Mouse (Mus musculus) Muller cell, postnatal 12 days (primary cell): Measurements from ENCODE around the gene Elp5.
"Not testable (repeated sequence)": the region's sequence is repeated elsewhere in the genome, so short reads cannot be mapped to it uniquely, and the experiment has no call there.

Source experiments
- DNase-seq: peaks from one replicate; pipeline ENCODE4 v3.0.0-alpha.2; 2015; ENCODE audit errors: inconsistent ontology term

Gene Elp5

DNA sequence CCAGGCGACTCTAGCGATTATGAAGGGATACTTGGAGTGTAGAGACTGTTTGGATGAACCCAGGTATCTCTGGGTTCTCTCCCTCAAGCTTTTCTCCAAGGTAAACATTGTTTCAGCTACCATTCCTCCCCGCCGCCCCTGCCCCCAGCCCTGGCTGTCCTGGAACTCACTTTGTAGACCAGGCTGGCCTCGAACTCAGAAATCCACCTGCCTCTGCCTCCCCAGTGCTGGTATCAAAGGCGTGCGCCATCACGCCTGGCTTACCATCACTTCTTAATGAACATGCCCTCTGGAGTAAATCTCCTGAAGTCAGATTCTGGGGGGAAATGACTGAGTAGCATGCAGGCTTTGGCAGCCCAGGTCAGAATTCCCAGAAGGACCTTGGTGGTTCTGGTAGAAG, at the start of gene Elp5:
Gene Elp5, minus strand, starts transcription at position 293 of the 400 bp plus-strand sequence.
- no peak for DNase-seq

DNA sequence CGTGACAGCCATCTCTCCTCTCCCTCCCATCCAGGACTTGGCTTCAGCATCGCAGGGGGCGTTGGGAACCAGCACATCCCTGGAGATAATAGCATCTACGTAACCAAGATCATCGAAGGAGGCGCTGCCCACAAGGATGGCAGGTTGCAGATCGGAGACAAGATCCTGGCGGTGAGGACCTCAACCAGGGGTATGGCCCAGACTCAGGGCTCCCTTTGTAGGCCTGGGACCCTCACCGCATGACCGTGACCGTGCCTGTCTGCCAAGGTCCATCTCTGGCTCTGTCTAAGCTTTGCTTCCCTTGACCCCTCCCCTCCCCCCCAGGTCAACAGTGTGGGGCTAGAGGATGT, 49.0 kb upstream of the Elp5 start:
- no peak for DNase-seq

DNA sequence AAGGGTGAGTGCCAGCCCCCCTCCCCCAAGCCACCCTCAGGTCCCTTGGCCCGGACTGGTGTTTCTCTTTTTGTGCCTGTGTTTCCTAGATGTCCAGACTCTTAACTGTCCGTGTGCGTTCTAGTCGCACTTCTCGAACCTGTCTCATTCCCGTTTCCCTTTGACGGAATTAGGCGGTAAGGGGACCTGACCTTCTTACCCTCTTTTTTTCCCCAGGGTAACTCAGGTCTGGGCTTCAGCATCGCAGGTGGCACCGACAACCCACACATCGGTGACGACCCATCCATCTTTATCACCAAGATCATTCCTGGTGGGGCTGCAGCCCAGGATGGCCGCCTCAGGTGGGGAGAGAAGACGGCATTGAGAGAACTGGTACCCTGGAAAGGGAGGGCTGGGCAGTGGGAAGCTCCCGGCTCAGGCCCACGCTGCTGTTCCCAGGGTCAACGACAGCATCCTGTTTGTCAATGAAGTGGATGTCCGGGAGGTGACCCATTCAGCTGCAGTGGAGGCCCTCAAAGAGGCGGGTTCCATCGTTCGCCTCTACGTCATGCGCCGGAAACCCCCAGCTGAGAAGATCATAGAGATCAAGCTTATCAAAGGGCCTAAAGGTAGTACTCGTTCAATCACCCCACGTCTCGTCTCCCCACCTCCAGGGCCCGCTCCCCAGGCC, 48.5 kb upstream of the Elp5 start:
- no peak for DNase-seq

DNA sequence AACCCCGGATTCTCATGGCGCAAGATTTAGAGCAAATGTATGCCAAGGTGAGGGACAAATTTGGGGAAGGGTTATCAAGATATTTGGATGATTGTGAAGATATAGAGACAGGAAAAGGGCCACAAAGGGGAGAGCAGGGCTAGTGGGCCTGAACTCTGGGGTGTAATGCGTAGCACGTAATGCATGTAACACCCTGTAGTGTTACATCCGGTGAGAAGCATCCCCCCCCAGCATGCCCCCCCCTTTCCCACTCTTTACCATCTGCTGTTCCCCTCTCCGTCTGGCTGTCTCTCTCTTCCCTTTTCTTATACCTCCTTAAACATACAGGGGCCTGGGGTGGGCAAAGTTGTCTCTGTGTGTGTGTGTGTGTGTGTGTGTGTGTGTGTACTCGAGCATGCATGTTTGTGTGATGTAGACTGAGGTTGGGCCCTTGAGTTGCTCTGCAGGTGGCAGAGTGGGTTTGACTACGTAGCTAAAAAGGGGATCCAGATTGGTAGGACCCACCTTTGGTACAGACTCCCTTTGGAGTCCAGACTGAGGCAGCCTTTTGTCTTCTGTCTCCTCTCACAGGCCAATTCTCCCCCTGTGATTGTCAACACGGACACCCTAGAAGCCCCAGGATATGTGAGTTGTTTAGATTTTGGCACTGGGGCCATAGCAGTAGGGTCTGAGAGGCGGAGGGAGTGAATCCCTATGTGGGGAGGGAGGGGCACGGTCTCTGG, 47.7 kb upstream of the Elp5 start:
- DNase-seq = no peak

DNA sequence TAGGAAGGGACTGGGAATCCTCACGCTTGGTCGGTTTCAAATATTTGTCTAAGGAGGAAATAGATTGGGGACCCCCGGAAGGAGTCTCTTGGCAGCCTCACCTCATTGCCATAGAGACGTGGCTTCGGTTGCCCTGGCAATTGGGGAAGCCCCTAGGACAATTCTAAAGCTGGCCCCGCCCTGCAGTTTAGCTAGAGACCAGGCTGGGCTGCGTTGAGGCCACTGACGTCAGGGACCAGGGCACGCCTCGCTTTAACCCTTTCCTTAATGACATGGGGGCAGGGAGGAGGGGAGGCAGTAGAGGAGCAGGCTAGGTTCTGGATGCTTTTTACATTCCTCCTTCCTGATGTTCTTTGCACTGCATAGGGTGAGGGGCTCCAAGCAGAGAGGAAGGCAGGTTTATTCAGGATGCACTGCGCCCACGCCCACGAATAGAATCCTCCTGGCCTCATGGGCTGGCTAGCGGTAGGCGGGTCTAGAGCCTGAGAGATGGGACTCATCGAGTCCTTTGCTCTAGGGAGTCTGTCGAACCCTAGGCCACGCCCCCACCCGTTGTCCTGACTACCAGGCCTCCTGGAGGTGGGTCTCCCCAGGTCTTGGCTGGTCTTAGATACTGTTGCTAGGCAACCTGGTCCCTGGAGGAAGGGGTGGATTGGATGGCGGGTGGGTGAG, 46.9 kb upstream of the Elp5 start:
- DNase-seq = peak; percentile 97

DNA sequence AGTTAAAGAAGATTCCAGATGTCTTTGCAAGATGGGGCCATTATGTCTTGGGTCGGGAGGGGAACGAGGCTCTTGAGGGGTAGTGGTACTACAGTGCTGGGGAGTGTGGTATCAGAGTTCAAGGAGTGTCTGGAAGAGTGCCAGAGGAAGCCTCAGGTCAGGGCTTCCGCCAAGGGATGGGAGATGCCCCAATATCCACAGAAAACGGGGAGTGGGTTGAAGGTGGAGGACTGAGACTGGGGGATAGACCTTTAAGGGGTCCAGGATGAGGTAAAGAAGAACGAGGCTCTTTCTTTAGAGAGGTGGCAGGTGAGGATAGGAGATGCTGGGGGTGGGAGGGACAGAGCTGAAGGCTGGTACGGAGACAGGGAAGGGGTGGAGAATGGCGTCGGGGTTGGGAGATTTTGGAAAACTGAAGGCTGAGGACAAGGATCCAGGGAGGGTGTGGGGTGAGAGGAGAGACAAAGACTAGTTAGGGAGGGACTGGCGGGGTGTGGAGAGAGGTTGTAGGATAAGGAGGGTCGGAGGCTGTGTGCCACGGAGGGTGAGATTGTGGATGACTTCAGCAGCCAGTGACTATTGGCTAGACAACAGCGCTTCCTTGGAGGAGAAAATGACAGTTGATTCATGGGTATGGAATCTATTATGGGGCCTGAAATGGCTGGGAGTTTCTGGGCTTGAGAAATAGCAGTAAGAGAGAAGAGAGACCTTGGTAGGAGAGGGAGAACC, 46.2 kb upstream of the Elp5 start:
- DNase-seq = no peak

DNA sequence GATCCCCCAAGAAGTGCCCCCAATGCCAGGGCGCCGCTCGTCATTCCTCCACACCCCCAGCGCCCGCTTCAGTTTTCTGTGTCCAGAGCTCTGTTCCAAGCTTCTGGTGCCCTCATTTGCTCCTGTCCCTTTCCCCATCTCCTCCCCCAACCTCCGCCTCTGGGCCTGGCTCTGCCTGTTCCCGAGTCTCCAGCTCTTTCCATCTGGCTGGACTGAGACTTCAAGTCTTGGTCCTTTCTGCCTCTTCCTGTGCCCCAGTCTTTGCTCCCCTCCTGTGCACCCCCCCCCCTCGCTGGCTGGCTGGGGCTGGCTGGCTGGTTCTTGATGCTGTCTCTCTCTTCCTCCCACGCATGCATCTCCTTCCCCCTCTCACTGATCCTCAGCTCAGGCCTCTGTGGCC, 45.1 kb upstream of the Elp5 start:
- DNase-seq = peak; percentile 72

DNA sequence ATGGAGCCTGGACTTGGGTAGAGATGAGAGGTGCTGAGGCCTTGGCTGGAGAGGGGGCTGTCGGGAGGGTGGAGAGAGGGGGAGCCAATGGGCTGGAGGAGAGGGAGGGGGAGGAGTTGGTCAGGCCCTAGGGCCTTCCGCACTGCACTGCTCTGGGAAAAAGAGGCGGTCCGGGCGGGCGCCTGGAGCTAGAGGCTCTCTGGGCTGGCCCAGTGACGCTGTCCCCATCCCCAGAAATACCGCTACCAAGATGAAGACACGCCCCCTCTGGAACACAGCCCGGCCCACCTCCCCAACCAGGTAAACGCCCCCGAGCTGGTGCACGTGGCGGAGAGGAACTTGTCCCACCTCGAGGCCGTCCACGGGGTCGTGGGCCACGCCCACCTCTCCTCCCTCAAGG, 44.4 kb upstream of the Elp5 start:
- DNase-seq = peak; percentile 93

DNA sequence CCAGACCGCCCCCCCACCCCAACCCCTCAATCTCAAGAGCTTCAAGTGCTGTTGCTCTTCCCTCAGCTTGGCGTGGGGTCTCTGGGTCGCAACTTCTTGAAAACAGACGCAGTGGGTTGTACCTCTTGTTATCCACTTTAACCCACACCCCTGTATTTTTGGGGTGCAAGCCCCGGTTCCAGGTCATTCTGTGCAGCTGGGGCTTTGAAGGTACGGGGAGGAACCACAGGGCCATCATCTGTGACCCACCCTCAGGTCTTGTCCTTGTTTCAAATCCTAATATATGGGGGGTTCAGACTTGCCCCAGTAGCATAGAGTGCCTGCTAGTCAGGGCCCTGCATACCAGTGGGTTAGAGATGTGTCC, 41.8 kb upstream of the Elp5 start:
- no peak for DNase-seq

DNA sequence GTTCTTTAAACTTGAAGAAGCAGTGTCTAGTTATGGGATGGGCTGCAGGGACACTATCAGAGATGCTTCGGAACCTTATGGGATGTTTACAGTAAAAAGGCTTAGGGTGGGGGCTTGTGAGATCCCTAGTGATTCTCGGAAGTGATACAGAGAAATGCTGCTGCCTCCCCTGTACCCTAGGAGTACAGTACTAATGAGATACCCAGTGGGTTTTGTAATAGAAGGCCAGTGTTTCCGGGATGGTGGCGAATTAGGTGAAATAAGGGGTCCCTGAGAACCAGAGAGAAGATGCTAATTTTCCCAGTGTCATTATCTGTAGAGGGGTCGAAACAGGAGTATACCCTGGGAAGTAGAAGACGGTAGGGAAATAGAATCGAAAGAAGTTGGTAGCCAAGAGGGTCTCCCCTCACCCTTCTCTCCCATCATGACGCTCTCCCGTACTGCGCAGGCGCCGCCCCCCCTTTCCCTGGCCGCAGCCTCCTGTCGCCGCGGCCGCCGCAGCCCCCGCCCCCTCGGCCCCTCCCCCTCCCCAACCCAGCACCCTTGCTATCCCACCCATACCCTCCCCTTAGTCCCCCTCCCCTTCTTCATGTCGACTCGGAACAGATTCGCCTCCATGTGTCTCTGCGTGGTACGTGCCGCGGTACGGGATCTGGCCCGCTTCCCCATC, 41.3 kb upstream of the Elp5 start:
- peak; percentile 52 for DNase-seq

DNA sequence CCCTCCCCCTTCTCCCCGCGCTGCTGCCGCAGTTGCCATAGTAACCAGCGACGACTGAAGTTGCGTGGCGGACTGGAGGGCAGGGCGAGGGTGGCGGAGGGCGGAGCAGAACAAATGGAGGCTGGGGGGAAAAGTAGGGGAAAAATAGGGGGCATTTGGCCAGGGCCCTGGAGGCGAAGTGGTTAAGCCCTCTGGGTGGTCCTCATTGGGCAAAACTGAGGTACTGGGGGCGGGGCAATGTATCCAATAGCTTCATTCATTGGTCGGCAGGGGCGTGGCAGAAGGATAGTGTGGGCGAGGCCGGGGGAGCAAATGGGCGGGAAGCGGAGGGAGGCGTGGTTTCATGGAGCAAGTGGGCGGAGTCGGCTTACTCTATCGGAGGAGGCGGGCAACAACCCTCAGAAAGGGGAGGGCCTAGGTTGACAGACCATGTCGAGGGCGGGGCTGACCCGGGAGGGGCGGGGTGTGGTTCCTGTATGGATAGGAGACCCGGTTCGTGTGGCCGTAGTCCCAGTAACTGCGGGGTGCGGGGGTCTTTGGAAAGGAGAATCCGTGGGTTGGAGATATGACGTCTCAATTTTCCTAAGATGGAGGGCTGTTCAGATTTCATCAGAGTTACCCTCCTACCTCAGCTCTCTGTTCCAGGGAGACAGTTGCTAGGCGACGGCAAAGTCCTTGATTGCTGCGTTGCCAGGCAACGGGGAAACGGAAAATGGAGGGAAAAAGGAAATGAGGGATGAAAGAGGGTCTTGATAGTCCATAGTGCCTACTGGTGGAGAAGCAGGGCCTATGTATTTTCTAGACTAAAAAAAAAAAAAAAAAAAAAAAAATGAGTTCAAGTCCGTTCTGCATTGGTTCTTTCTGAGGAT, 39.2 kb upstream of the Elp5 start:
- peak; percentile 99 for DNase-seq

DNA sequence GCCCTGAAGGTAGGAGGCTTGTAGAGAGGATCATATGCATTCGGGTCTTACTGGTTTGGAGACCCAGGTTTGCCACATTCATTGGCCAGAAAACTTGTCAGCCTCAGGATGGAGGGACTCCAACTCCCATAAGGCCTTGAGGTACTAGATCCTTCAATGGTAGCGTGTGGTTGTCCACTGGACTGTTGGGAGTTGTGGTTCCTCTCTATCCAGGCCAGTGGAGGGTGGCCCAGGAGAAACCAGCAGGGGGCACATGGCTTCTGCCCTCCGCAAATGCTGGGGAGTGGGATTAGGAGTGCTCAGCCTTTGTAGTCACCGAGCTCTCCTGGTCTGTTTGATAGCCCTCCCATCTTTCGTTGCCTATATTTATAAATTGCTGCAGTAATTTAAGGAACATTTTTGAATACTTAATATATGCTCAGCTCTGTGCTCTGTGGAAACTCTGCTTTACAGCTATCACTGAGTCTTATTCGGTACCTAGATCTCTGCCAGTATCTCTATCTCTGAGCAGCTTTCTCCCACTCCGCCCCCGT, 38.5 kb upstream of the Elp5 start:
- peak; percentile 85 for DNase-seq

DNA sequence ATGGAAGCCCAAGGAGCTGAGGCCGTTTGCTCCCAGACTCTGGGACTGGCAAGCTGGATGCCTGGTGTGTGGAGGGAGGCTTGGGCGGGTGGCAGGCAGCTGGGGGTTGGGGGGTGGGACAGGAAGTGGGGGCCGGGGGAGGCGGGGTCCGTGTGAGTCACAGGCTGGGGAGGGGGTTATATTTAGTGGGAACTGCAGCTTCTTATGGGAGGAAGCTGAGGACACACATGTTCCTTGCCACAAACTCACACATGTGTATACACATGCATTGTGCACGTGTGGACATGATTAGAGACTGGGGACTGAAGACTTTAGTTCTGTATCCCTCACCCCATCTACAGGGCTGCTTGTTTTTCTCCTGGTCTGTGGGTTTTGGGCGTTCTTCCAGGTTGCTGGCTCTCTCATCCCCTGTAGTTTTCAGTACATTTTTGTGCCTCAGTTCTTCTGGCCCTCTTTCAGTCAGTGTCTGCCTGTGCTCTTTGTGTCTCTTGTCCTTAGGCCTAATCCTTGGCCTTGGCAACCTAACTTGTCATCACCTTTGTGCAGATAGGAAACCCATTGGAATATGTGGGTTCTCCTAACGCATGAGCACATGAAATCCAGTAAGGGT, 37.8 kb upstream of the Elp5 start:
- peak; percentile 38 for DNase-seq

DNA sequence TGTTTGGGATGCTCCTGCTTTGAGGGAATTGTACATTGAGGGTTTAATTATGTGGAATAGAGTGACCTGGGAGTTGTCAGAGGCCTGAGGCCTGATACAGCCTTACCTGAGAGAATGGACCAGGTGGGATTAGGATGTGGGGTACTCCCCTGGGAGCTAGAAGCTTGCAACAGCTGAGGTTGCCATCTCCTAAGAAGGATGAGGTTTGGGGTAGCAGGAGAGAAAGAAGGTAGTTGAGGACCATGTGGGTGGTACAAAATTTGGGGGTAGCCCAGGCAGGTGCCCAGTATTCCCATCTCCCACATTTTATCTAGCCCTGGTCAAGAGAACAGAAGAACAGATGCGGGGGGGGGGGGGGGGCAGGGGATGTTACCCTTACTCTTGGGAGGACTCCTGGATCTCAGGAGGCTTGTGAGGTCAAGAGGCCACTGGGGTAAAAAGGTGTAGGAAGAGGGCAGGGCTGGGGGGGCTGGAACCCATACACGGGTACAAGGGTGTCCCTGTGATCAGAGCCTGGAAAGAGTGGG, 37.2 kb upstream of the Elp5 start:
- no peak for DNase-seq

DNA sequence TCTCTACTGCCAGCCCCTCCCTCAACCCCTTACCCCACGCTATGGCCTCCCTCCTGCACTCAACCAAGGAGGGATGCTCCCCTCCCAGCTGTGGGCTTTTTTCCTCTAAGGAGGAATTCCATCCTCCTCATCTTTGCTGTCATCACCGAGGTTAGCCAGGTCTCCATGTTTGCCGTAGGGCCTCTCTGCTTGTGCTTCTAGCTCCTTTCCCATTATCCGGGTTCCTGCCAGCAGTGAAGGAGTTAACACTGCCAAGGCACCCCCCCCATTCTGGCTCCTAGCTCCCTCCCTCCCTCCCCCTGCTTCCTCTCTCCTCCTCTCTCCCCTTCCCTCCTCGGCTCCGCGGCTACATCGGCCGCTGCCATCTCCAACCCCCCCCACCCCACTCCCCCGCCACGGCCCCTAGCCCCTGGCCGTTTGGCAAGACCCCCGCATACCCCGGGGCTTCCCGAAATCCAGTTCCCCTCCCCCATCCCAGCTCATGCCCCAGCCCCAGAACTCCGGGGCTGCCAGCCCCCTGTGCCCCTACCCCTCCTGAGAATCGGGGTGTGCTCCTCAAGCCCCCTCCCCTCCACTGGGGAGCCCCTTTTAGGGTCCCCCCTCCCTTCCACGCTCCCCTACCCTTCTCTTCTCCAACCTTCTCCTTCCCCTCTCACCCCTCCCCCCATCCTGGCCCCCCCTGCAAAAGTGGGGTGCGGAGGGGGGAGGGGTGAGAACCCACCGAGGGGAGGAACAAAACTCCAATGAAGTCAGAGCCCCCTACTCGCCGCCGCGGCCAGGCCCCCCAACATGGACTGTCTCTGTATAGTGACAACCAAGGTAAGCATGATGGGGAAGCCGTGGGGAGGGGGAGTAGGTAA, 36.0 kb upstream of the Elp5 start:
- DNase-seq = peak; percentile 73

DNA sequence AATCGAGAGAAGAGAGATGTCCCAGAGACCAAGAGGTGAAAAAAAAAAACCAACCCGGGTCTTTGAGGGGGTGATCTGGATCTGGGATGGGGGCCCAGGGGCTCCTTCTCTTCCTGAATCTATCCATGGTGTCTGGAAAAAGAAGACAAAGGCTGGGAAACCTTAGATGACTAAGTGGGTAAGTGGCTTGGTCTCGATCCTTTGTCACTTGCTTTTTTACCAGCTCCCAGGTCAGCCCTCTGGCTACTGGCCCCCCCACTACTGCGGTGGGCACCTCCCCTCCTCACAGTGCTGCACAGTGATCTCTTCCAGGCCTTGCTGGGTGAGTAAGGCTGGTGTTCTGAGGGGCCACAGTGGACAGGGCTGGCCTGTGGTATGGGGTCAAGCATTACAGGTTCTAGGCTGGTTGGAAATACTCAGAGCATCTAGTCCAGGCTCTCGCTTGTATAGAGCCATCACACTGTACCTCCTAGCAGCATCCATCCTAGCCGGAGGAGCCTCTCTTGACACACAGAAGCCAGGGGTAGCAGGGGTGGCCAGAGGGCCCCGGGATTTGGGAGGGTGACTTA, 35.0 kb upstream of the Elp5 start:
- DNase-seq = no peak

DNA sequence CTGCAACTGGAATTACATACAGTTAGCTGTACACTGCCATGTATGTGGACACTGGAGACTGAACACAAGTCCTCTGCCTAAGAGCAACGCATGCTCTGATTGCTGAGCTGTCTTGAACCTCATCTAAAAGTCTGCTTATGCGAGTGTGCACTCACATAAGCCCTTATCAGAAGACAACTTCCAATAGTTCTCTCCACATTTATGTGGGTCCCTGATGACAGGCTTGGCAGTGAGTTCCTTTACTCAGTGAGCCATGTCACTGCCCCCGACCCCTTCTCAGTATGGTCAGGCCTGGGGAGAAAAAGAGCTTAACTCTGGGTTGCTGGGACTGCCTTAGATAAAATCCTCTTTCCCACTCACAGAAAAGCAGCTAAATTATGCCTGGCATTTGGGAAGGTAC, 34.4 kb upstream of the Elp5 start, which contains the start of gene Dlg4:
Gene Dlg4, plus strand, starts transcription at position 274 of the 400 bp plus-strand sequence.
- no peak for DNase-seq

DNA sequence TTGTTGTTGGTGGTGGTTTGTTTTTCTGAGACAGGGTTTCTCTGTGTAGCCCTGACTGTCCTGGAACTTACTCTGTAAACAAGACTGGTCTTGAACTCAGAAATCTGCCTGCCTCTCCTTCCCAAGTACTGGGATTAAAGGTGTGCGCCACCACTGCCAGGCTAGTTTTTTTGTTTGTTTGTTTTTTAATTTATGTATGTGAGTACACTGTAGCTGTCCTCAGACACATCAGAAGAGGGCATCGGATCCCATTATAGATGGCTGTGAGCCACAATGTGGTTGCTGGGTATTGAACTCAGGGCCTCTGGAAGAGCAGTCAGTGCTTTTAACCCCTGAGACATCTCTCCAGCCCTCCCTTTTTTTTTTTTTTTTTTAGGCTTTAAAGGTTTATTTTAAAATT, 33.9 kb upstream of the Elp5 start:
- DNase-seq = not testable (repeated sequence)

DNA sequence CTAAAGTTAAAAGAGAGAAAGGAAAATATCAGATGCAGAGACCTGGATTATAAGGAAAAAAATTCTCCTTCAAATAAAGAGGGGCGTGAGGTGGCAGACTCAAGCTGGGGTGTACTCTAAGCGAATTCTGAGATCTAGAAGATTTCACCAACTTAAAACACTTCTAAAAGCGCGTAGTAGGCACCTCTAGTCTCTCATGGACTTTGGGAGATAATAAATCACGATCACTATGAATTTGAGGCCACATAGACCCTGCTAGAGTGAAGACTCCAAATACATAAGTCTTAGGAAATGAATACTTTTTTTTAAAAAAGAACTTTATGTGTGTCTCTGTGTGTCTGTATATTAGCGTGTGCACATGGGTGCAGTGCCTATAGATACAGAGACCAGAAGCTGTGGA, 33.4 kb upstream of the Elp5 start:
- no peak for DNase-seq
